Mouse (Mus musculus): ENCODE measurements around the gene Arhgap23. TPM values are rescaled to one million over a fixed set of nuclear protein-coding genes. Genes with fewer than 3 reads are reported as not detected.

The Arhgap23 gene
- polyA plus RNA-seq, 1 experiment from 2014 or later = 2.8 TPM

GRCm38 (mm10) chr11:97387811-97388210 is 27.5 kb upstream of the Arhgap23 start:
- no peak overlapping the region for H3K4me2 ChIP-seq
- peak; percentile 77 for DNase-seq (ENCODE audit: low spot score, missing footprints)
- no peaks in the 10 kb centered on the region for H3K27me3 ChIP-seq (ENCODE audit: control insufficient read depth, insufficient read depth, low read length)
- 89% methylated on average over 2 of the region's 2 CpGs for whole genome bisulfite sequencing
- H3K4me1 ChIP-seq (ENCODE audit: control insufficient read depth, insufficient read depth, low read length) = no peaks in the 10 kb centered on the region
- no peak for ATAC-seq (ENCODE audit: low FRiP score)
- peaks cover 12% of the 10 kb centered on the region; the same call in 1 of the 2 replicates for H3K36me3 ChIP-seq (ENCODE audit: control insufficient read depth, insufficient read depth, low read length)
- H3K27ac ChIP-seq (ENCODE audit: low read depth, low read length) = no peak overlapping the region
- H3K9ac ChIP-seq (ENCODE audit: low read length) = no peak overlapping the region
- no peaks in the 10 kb centered on the region for H3K9me3 ChIP-seq (ENCODE audit: control insufficient read depth, low read length)
- no peak overlapping the region for H3K4me3 ChIP-seq (ENCODE audit: low read depth, low read length)

DNA sequence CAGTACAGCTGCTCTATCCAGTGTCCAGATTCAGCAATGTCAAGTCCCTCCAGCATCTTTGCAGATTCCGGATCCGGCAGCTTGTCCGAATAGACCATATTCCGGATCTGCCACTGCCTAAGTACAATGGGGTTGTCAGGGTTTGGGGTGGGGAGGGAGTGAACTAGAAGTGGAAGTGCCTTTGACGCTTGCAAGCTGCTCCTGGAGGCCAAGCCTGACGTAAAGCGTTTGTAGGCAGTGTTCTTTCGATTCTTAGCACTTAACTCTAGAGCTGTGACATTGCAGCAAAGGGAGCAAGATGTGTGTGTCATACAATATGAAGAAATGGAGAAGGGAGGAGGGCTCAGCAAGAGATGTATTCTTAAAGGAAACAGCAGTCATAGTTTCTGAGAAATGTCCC is 26.2 kb upstream of the Arhgap23 start:
- Histone ChIP-seq H3K4me1 (ENCODE audit: control insufficient read depth, insufficient read depth, low read length) (no peaks in the 10 kb centered on the region), H3K4me3 (ENCODE audit: low read depth, low read length) (no peak overlapping the region), H3K9me3 (ENCODE audit: control insufficient read depth, low read length) (no peaks in the 10 kb centered on the region), H3K27me3 (ENCODE audit: control insufficient read depth, insufficient read depth, low read length) (no peaks in the 10 kb centered on the region), H3K27ac (ENCODE audit: low read depth, low read length) (no peak overlapping the region), H3K9ac (ENCODE audit: low read length) (no peak overlapping the region), H3K4me2 (no peak overlapping the region), H3K36me3 (ENCODE audit: control insufficient read depth, insufficient read depth, low read length) (peaks cover 11% of the 10 kb centered on the region; the same call in 1 of the 2 replicates)
- DNase-seq (ENCODE audit: low spot score, missing footprints) = no peak
- WGBS = 86% methylated on average over 8 of the region's 8 CpGs
- no peak for ATAC-seq (ENCODE audit: low FRiP score)

DNA sequence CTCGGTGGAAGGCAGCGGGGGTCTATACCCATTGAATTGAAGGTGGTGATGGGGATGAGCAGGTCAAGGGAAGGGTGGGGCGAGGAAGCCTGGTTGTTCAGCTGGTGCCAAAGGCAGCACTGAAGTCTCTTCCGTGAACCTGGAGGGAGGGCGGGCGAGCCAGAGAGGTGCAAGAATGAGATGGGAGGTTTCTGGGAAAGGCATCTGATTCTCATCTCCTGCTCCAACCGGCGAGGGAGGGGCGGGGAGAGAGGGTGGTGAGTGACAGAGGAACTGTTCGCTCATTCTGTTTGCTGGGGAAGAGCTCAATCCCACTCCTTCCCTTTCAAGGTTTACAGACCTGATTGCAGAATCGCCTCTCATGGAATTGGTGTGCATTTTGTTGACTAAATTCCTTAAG is 21.7 kb upstream of the Arhgap23 start:
- Histone ChIP-seq H3K4me3 (ENCODE audit: low read depth, low read length) (no peak overlapping the region), H3K9ac (ENCODE audit: low read length) (no peak overlapping the region), H3K36me3 (ENCODE audit: control insufficient read depth, insufficient read depth, low read length) (peaks cover 11% of the 10 kb centered on the region; the same call in 1 of the 2 replicates), H3K4me1 (ENCODE audit: control insufficient read depth, insufficient read depth, low read length) (no peaks in the 10 kb centered on the region), H3K9me3 (ENCODE audit: control insufficient read depth, low read length) (no peaks in the 10 kb centered on the region), H3K4me2 (no peak overlapping the region), H3K27ac (ENCODE audit: low read depth, low read length) (no peak overlapping the region), H3K27me3 (ENCODE audit: control insufficient read depth, insufficient read depth, low read length) (no peaks in the 10 kb centered on the region)
- WGBS = 73% methylated on average over 11 of the region's 11 CpGs
- DNase-seq (ENCODE audit: low spot score, missing footprints) = no peak
- no peak for ATAC-seq (ENCODE audit: low FRiP score)

DNA sequence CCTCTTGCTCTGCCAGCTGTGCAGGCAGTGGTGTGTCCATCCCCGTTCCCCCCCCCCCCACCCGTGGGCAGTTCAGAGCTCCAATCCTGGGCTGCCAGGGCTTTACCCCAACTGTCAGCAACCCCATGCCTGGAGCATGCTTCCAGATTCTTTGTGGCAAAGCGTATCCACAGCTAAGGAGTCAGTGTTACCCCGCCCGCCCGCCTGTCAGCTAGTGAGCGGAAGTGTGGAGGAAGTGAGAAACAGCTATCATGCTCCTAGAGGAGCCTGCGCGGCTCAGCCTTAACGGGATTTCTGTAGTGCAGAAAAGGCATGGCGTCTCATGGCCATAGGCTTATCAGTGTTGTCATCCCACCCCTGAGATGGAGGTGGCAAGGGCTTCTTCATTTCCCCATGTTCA is 21.2 kb upstream of the Arhgap23 start:
- DNase-seq (ENCODE audit: low spot score, missing footprints) = peak; percentile 59
- no peak overlapping the region for H3K27ac ChIP-seq (ENCODE audit: low read depth, low read length)
- H3K9ac ChIP-seq (ENCODE audit: low read length) = no peak overlapping the region
- no peaks in the 10 kb centered on the region for H3K27me3 ChIP-seq (ENCODE audit: control insufficient read depth, insufficient read depth, low read length)
- H3K9me3 ChIP-seq (ENCODE audit: control insufficient read depth, low read length) = no peaks in the 10 kb centered on the region
- peaks cover 11% of the 10 kb centered on the region; the same call in 1 of the 2 replicates for H3K36me3 ChIP-seq (ENCODE audit: control insufficient read depth, insufficient read depth, low read length)
- H3K4me2 ChIP-seq = no peak overlapping the region
- WGBS = 85% methylated on average over 11 of the region's 11 CpGs
- ATAC-seq (ENCODE audit: low FRiP score) = no peak
- H3K4me3 ChIP-seq (ENCODE audit: low read depth, low read length) = no peak overlapping the region
- H3K4me1 ChIP-seq (ENCODE audit: control insufficient read depth, insufficient read depth, low read length) = no peaks in the 10 kb centered on the region

- Histone ChIP-seq H3K4me2 (no peak overlapping the region), H3K9me3 (ENCODE audit: control insufficient read depth, low read length) (no peaks in the 10 kb centered on the region), H3K36me3 (ENCODE audit: control insufficient read depth, insufficient read depth, low read length) (peaks cover 1% of the 10 kb centered on the region; the same call in 1 of the 2 replicates), H3K4me3 (ENCODE audit: low read depth, low read length) (no peak overlapping the region), H3K27ac (ENCODE audit: low read depth, low read length) (no peak overlapping the region), H3K4me1 (ENCODE audit: control insufficient read depth, insufficient read depth, low read length) (peaks cover 4% of the 10 kb centered on the region; the same call in 1 of the 2 replicates), H3K27me3 (ENCODE audit: control insufficient read depth, insufficient read depth, low read length) (no peaks in the 10 kb centered on the region), H3K9ac (ENCODE audit: low read length) (no peak overlapping the region)
- WGBS = 80% methylated on average over 2 of the region's 2 CpGs
- DNase-seq (ENCODE audit: low spot score, missing footprints) = no peak
- ATAC-seq (ENCODE audit: low FRiP score) = no peak
Measured at GRCm38 (mm10) chr11:97398506-97398905, 16.8 kb upstream of the Arhgap23 start.

DNA sequence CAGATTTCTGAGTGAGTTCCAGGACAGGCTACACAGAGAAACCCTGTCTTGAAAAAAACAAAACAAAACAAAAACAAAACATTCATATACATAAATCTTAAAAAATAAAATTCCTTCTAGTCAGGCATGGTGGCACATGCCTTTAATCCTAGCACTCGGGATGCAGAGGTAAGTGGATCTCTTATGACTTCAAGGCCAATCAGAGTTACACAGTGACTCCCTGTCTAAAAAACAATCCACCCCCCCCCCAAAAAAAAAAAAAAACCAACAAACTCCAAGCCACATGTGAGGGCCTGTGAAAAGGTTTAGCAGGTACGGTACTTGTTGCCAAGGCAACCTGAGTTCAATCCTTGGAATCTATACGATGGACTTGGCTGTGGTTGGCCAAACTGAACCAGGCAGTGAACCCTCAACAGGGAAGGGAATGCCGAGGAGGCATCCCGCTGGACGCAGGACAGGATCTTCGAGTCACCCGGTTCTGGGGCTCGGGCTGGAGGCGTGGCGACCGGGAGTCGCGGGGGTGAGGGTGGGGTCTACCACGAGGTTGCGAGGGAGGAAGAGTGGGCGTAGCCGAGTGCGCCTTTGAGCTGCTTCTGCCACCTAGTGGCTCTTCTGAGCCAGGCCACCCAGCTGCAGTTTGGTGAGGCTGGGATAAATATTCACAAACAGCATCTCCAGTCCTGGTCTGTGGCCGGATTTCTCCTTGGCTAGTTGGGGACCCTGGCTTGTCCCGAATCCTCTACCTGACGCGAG is 15.2 kb upstream of the Arhgap23 start:
- Histone ChIP-seq H3K27me3 (ENCODE audit: control insufficient read depth, insufficient read depth, low read length) (no peaks in the 10 kb centered on the region), H3K4me2 (peak overlapping the region; percentile 51), H3K9ac (ENCODE audit: low read length) (no peak overlapping the region), H3K4me3 (ENCODE audit: low read depth, low read length) (peak overlapping the region; percentile 17; the same call in 1 of the 2 replicates), H3K9me3 (ENCODE audit: control insufficient read depth, low read length) (no peaks in the 10 kb centered on the region), H3K27ac (ENCODE audit: low read depth, low read length) (no peak overlapping the region), H3K36me3 (ENCODE audit: control insufficient read depth, insufficient read depth, low read length) (no peaks in the 10 kb centered on the region), H3K4me1 (ENCODE audit: control insufficient read depth, insufficient read depth, low read length) (peaks cover 14% of the 10 kb centered on the region)
- ATAC-seq (ENCODE audit: low FRiP score) (peak; percentile 58), DNase-seq (ENCODE audit: low spot score, missing footprints) (peak; percentile 96)
- 5% methylated on average over 23 of the region's 23 CpGs for WGBS

DNA sequence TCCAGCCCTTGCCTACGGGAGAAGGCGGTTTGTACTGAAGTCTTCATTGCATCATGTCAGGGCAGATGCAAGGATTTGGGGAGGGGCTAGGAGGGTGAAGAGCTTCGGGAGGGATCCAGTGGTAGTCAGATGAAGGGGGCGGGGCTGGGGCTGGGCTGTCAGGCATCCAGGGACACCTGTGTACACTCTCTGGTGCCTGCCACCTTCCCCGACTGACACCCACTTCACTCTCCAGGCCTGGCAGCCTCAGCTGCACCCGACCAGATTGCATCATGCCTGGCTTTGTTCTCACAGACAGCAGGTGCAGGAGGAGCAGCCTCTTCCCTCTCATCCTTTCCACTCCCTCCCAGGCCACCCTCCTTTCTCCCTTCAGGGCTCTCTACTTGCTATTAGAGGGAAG is 14.3 kb upstream of the Arhgap23 start:
- Histone ChIP-seq H3K4me1 (ENCODE audit: control insufficient read depth, insufficient read depth, low read length) (peaks cover 18% of the 10 kb centered on the region), H3K36me3 (ENCODE audit: control insufficient read depth, insufficient read depth, low read length) (no peaks in the 10 kb centered on the region), H3K4me3 (ENCODE audit: low read depth, low read length) (no peak overlapping the region), H3K9me3 (ENCODE audit: control insufficient read depth, low read length) (no peaks in the 10 kb centered on the region), H3K9ac (ENCODE audit: low read length) (no peak overlapping the region), H3K27ac (ENCODE audit: low read depth, low read length) (no peak overlapping the region), H3K4me2 (no peak overlapping the region), H3K27me3 (ENCODE audit: control insufficient read depth, insufficient read depth, low read length) (peaks cover 4% of the 10 kb centered on the region; the same call in 1 of the 2 replicates)
- 16% methylated on average over 6 of the region's 6 CpGs for WGBS
- ATAC-seq (ENCODE audit: low FRiP score) = no peak
- peak; percentile 87 for DNase-seq (ENCODE audit: low spot score, missing footprints)

DNA sequence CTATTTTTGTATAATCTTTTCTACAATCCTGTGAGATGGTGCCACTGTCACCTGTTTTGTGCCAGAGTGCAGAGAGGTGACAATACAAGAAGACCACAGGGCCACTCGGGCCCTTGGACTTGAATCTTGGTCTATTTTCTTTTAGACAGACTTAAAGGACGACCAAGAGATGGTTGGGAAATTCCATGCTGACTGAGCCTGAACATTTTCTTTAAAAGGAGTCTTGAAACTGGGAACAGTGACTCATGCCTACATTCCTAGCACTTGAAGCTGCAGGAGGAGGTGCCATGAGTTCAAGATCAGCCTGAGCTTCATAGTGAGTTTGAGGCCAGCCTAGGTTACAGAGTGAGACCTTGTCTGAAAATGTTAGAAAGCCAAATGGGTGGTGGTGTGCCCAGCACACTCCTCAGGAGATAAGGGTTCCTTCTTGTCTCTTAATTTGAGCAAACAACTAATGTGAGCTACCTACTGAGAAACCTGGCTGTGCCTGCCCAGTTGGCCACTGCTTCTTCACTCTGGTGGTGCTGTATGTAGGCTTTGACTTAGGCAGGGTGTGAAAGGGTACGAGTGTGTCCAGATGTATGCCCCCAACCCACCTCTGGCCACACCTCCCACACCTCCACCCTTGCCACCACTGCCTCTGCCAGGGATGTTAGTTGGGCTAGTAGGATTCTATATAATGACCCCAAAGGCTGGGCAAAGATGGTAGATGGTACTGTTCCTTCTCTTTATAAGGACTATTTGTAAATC is 13.5 kb upstream of the Arhgap23 start:
- Histone ChIP-seq H3K27me3 (ENCODE audit: control insufficient read depth, insufficient read depth, low read length) (peaks cover 6% of the 10 kb centered on the region; the same call in 1 of the 2 replicates), H3K4me3 (ENCODE audit: low read depth, low read length) (no peak overlapping the region), H3K4me2 (no peak overlapping the region), H3K9me3 (ENCODE audit: control insufficient read depth, low read length) (no peaks in the 10 kb centered on the region), H3K36me3 (ENCODE audit: control insufficient read depth, insufficient read depth, low read length) (no peaks in the 10 kb centered on the region), H3K9ac (ENCODE audit: low read length) (no peak overlapping the region), H3K4me1 (ENCODE audit: control insufficient read depth, insufficient read depth, low read length) (peaks cover 18% of the 10 kb centered on the region), H3K27ac (ENCODE audit: low read depth, low read length) (no peak overlapping the region)
- DNase-seq (ENCODE audit: low spot score, missing footprints) = no peak
- ATAC-seq (ENCODE audit: low FRiP score) = no peak
- 80% methylated on average over 3 of the region's 3 CpGs for WGBS

DNA sequence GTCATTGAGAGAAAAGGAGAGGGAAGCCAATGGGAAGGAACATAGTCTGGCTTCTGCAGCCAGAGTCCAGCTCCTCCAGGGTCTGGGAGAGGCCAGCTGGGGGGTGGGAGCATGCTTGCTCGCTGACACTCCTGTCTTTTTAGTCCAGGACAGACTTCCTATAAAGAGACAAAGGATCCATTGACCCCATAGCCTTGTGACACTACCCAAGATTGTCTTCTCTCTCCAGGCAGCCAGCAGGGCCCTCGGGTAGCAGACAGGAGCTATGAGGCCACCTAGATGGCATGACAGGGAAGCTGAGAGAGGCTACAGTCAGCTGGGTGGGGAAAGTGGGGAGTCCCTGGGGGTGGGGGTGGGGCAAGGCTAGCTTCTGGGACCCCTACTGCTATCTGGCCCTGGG is 12.6 kb upstream of the Arhgap23 start:
- 8% methylated on average over 2 of the region's 2 CpGs for WGBS
- no peak overlapping the region for H3K9ac ChIP-seq (ENCODE audit: low read length)
- DNase-seq (ENCODE audit: low spot score, missing footprints) (no peak), ATAC-seq (ENCODE audit: low FRiP score) (no peak)
- H3K9me3 ChIP-seq (ENCODE audit: control insufficient read depth, low read length) = no peaks in the 10 kb centered on the region
- H3K4me3 ChIP-seq (ENCODE audit: low read depth, low read length) = no peak overlapping the region
- no peak overlapping the region for H3K27ac ChIP-seq (ENCODE audit: low read depth, low read length)
- peaks cover 18% of the 10 kb centered on the region for H3K4me1 ChIP-seq (ENCODE audit: control insufficient read depth, insufficient read depth, low read length)
- H3K4me2 ChIP-seq = no peak overlapping the region
- H3K27me3 ChIP-seq (ENCODE audit: control insufficient read depth, insufficient read depth, low read length) = peaks cover 6% of the 10 kb centered on the region; the same call in 1 of the 2 replicates
- no peaks in the 10 kb centered on the region for H3K36me3 ChIP-seq (ENCODE audit: control insufficient read depth, insufficient read depth, low read length)

Measured in midbrain, embryonic 11.5 days (tissue).